Mouse (Mus musculus) lung, adult 2 months (tissue): ENCODE measurements around the gene Esrp2.
A peak's percentile ranks its signal among the peaks of the same experiment; 100 is the strongest.

Source experiments
- CTCF ChIP-seq: fragments of 200-500 bp; IDR thresholded peaks from 2 replicates; pipeline ENCODE4 v1.5.1; 2011; ENCODE audit warnings: mild to moderate bottlenecking, low read length, control low read depth; ENCODE audit not compliant: insufficient read depth
- POLR2A ChIP-seq: fragments of 200-500 bp; IDR thresholded peaks from 2 replicates; pipeline ENCODE4 v1.6.1; 2011; ENCODE audit warnings: low read depth, mild to moderate bottlenecking, control low read depth, low read length, borderline replicate concordance; ENCODE audit errors: extremely low read depth

GRCm38 (mm10) chr8:106168356-106169016 is 31.7 kb upstream of the Esrp2 start, which contains the start of gene Slc7a6:
- TF ChIP-seq POLR2A: peak; percentile 48; the same call in 1 of the 2 replicates
- TF ChIP-seq CTCF: no peak
